Mouse (Mus musculus) layer of hippocampus, adult 9-10 months (tissue): ENCODE measurements at regions not wholly inside any gene's neighbourhood (a gene's known extent, or its start where the extent isn't known, plus 50 kb on each side); places are given as distances from the start of the nearest gene placed in this dataset.
A peak's percentile ranks its signal among the peaks of the same experiment; 100 is the strongest.

Experiments used
- DNase-seq: peaks from one replicate; pipeline ENCODE4 v3.0.0; 2022; ENCODE audit warnings: low spot score

DNA sequence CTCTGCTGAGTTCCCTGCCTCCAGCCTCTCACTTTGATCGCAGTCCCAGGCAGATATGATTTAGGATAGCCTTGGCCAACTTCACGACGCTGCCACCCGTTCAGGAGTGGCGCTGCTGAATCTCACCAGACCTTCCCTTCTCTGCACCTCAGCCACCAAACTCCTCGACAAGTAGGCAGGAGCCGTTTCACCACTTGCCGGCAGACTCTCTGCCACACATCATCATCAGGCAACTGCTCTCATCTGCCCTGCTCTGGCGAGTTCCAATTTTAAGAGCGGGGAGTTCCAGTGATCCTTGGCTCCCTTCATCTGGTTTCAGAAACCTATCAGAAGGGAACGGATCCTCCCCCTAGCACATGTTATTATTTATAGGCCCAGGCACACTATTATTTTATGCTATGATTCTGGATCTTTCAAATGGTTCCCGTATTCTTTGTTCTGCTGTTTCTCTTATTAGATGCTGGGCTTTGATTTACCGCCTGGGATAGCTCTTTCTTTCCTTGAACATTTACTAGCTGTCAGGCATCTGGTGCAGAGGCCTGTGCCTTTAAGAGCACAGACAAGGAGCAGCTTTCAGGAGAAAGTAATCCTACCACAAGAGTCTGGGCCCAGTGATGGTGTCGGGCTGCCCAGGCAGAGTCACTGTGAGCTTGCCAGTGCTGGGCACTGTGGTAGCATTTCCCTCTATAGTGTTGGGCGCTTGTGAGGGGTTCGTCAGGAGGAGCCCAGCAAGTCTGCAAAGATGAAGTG, 722.3 kb downstream of the Vrk1 start:
- no peak for DNase-seq

DNA sequence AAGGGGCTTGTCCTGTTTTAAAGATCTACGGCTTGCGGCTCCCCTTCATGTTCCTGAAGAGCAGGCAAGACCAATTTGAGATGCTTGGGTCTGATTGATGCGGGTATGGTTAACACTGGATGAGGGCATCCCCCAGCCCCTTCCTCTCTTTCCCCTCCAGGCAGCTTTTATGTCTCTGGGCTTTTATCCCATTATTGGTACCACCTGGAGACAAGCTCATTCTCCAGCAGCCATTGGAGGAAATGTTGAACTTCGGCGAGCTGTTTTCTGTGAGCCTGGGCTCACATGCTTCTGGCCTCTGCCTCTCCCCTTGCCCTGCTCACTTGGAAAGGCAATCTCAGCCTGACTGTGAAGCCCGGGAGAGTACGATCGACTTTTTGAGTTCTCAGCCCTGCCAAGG, 738.7 kb downstream of the Vrk1 start:
- DNase-seq = no peak

DNA sequence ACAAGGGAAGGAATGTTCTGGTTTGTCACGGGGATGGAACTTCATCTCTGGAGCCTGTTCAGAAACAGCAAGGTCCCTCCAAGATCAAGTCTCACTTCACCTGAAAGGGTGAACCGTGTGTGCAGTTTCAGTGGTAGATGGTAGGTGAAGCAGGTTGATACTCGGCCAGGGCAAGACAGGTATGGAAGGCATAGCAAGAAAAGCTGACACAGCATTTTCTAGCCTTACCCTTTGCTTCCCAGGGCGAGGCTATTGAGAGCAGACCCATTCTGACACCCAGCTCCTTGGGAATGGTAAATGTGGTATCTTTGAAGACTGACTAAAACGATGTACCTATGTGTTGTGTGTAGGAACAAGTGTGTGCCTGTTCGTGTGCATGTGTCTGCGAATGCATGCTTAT, 724.9 kb upstream of the 3110018I06Rik start:
- no peak for DNase-seq

DNA sequence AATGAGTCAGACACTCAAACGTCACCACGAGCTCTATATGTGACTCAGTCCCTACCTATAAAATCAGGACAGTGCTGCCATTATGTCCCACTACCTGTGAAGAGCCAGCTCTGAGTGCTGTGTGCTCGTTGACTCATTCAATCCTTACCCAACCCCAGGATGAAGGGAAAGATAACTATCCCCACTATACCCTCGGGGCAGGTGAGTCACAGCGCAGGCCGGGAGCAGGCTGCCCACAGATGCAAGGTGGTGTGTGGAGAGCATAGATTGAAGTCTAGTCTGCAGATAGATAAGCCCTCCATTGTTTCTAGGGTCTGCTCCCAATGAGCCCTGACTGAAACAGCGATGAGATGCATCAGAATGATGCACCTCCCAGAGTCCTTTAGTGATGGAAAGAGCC, 723.9 kb upstream of the 3110018I06Rik start:
- no peak for DNase-seq

DNA sequence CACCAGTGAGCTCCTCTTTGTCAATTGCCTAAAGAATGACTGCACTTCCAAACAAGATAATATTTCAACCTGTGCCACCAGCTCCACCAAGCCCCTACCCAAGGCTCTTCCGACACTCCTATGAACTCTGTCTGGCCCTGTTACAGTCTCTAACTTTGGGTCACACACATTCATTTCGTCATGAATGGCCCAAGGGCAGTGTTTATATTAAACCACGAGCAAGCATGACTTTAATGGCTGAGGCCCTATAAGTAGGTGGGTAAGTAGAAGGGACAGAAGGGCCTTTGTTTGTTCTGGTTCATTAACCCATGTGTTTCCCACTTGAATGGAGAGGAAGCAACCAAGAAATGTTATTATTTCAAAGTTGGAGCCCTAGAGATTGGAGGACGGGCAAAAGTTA, 714.9 kb upstream of the 3110018I06Rik start:
- DNase-seq = no peak

DNA sequence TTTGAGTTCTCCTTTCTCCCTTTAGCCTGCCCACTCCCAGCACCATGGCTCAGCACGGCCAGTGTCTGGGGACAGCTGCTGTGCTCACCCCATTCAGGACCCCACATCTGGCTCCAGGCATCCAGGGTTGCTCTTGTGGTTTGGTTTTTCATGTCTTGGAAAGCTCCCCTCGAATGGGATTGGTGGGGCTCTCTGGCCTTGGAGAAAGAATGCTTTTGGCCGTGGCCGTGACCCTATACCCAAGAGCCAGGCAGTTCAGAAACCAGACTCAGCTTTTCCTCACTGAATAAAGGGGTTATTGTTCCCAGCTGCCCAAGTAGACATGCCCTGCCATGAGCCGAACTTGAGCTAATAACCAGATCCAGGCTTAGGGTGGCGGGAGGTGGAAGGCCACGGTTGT, 691.8 kb upstream of the 3110018I06Rik start:
- no peak for DNase-seq

DNA sequence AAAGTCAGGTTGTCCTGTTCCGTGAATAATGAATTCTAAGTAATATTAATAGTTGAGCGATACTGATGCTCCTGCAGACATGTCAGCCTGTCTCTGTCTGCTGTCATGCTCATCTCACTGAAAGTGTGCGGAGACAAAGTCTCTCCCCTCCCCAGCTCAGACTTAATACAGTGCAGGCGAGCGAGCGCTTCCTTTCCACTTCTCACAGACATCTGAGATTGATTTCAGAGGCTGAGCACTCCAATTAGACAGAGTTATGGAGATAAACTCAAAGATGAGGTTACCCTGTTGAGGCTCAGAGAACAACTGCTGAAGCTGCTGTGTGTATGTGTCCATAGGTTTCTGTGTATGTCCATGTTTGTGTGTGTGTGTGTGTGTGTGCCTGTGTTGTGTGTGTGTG, 668.7 kb upstream of the 3110018I06Rik start:
- no peak for DNase-seq

DNA sequence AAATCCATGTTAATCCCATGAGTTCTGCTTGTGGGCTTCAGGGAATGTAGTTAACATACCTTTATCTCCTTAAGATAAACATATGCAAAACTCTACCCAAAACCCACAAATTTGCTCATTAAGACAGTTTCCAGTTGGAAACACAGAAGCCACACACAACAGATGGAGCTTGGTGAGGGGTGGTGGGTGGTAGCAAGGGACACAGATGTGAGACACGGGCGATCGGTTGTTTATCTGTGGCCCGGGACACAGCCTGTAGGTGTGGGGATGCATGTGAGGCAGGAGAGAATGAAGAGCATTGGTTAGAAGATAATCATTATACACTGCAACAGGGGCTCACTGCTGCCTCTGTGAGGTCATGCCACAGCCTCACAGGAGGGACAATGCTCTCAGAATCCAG, 666.1 kb upstream of the 3110018I06Rik start:
- peak; percentile 17 for DNase-seq

DNA sequence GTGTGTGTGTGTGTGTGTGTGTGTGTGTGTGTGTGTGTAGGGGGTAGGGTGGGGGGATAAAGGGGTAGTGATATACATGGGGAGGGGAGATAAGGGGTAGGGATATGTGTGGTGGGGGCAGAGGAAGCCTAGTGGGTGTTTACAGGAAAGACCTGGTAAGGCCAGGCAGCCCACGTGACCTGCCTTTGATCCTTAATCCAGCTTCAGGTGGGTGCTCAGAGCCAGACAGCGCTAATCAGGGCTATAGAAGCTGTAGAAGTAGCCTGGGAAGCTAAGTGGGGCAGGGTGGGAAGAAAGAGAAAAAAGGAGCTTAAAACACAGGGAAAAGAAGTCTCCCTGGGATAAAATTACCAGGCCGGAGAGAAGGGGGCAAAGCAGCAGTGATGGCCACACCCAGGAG, 659.9 kb upstream of the 3110018I06Rik start:
- no peak for DNase-seq

DNA sequence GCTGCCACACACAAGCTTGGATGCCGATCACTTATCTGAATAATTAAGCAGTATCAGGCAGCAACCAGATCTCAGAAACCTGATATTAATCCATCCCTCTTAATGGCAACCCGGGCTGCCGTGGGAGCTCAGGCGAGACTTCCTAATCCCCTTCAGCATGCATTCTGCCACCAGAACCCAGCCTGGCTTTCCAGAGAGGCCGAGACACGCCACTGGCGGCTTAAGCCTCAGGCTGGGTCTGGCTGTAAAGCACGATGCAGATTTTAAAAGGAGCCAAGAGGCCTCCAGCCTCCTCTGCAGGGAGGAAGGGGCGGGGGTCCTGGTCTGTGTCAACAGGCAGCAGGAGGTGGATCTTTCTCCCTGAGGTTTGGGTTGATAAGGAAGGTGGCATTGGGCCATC, 659.1 kb upstream of the 3110018I06Rik start:
- no peak for DNase-seq

DNA sequence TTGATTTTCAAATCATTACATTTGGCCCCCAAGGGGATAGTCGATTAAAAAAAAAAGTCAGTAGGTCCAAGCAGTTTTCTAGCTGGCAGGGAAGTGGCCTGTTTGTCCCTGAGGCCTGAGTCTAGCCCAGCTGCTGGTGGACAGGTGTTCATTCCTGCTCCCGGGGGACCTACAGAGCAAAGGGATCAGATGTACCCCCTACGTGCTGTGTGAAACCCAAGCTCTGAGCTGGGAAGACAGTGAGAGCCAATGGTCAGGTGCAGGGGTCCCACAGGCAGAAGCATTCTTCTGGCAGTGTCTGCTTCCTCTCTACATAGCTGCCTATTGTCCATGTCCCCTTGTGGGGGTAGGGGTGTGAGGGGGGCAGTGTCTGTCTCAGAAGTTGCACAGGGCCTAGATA, 653.2 kb upstream of the 3110018I06Rik start:
- no peak for DNase-seq

DNA sequence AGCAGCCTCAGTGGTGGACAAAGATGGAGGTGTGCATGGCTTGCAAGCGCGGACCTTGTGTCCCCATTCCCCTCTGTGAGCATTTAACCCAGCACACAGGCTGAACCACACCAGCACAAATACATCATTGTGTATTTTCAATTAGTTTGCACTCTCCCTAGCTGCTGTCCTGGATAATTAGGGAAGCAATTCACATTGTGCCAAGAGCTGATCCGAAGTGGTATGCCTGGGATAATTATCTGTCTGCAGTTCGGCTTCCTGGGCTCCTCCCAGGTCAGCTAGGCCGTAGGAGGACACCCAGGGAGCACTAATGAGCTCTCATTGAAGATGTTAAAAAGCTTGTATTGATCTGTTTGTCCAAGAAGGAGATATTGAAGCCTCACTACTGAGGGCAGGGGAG, 648.8 kb upstream of the 3110018I06Rik start:
- DNase-seq = no peak

DNA sequence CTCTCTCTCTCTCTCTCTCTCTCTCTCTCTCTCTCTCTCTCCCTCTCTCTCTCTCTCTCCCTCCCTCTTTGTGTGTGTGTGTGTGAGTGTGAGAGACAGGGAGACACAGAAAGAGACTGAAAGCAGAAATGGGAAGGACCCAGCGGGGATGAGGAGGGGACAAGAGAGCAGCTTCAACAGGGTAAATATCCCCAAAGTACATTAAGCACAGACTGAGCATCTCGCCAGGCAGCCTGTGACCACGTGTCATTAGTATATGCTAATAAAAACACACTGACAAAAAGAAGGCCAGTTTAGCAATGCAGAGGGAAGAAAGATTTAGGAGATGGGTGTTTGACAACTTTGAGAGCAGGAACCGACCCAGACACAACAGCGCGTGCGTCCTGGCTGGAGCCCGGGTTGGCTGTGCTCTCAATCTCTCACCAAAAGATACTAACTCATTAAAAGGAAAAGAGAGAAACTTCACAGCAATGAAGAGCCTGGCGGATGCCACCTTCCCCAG, 648.2 kb upstream of the 3110018I06Rik start:
- no peak for DNase-seq

DNA sequence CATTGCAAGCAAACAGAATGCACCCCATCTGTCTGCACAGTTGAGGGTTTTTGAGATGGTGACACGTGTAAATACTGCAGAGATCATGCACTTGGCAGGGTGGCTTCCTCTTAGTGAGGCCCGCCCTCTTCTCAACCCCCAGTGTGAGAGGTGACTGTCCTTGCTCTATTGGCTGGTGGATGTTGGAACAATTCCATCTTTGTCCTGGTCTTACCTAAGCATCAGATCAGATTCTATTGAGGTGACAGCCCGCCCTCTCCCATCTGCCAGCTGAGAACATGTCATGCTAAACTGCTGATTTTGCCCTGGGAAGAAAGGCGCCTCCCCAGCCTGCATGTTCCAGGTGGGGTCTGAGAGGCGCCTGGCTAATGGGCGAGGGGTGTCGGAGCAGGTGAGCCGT, 646.4 kb upstream of the 3110018I06Rik start:
- peak; percentile 24 for DNase-seq

DNA sequence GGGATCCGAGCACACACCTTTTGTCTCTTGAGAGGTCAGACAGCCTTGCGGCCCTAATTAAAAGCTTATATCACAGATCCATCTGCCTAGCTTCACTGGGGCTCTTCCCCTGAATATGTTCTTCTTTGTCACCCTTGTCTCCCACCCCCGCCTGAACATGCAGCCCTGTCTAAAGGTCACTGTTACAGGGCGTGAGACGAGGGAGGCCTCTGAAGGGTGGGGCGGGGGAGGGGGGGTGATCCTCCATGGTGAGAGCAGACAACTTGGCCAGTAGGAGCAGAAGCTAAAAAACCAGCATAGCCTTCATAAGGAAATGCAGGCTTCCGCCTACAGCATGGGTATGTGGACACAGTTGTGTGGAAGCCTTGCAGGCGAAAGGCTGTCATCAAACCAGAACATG, 646.0 kb upstream of the 3110018I06Rik start:
- no peak for DNase-seq

DNA sequence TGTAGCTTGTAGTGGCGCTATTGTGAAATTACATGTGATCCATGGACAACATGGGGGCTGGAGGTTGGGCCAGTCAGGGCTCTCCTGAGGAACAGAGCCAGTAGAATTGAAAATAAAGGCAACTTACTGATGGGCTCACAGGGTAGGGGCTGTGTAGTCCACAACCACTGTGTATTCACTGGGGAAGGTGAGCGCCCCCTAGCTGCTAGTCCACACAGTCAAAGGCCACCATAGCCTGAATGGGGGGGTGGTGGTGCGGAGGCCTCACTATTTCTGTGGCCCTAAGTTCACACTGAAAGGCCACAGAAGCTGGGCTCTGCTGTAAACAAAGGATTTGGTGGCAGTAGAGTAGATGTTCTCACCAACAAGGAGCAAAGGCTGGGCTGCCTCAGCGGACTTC, 636.8 kb upstream of the 3110018I06Rik start:
- no peak for DNase-seq

DNA sequence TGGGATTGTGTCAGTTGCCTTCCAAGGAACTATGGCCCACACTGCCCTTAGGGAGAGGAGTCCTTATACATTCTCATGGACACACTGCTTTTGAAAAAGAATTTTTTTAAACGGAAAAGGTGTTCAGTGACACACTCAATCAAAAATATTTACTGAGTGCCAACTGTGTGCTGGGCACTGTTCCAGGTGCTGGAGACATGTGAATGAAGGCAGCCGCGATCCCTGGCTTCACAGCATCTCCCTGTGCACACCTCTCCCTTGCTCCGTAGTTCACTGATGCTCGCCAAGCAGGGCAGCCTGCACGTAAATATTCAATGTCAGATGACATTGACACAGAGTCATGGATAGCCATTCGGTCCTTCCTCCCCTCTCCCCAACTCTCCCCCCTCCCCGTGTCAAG, 635.7 kb upstream of the 3110018I06Rik start:
- DNase-seq = no peak

DNA sequence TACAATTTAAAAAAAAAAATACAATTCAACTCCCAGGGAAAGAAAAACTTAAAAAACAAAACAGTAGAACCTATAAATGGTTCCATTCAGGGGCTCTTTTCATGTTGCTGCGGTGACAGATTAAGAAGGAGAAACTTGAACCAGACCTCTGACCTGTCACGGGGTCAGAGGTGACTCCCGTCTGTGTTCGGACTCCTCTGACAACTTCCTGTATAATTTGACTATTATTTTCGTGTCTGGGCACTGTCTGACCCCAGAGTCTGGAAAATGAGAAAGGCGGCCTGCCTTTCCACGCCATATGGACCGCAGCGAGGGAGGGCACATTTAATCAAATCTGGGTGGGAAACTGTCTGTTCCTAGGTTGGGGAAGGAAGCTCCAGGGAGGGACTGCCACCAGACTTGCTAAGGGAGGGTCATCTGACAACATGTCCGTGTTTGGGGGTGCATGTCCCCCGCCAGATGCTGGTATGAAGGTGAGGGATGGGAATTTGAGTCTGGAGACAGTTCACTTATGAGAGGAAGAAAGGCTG, 634.7 kb upstream of the 3110018I06Rik start:
- no peak for DNase-seq

DNA sequence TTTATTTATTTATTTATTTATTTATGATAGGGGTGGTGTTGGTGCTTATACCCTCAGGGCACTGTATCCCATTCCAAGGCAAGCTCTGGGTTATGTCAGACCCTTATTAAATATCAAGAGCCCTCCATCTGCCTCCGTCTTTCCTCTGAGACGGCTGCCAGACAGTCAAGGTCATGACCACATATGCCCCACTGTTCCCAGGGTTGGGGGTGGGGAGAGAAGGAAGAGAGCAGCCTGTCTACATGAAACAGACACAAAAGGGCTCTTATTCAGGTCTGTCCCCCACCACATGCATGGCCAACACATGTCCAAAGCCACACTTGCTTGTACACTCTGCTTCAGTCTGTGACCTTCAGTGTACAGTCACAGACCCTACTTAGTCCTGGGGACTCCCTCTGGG, 632.9 kb upstream of the 3110018I06Rik start:
- no peak for DNase-seq

DNA sequence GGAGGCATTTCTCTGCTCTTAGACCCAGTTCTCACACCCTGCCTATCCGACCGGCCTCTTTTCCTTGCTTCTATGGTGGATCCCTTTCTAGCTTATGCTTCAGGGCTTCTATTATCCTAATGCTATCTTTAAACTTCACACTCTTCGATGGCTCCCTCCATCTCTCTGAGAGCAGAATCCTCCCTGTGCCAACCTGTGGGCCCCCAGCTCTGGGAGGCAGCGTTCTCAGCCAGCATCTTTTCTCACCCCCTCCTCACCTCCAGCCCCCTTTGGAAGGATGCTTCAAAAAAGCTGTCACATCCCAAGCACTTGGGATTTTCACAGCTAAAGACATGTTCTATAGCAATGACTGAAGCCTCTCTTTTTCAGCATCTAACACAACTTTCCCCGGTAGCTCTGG, 626.8 kb upstream of the 3110018I06Rik start:
- no peak for DNase-seq

DNA sequence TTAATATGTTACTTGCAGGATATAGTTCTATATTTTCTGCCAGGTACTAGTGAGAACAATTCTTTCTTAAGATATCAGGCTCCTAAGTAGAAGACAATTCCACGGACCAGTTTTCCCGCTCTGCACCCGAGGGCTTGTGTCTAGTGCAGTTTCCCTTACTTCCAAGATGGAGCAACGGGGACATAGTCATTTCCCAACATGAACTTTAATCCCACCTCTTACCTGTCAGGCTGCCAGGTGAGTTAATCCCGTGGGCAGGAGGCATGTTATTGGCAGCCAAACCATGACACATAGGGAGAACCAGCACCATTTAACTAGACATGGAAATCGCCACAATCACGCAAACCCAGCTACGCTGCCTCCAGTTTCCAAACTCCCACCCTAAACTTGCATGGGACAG, 624.4 kb upstream of the 3110018I06Rik start:
- no peak for DNase-seq

DNA sequence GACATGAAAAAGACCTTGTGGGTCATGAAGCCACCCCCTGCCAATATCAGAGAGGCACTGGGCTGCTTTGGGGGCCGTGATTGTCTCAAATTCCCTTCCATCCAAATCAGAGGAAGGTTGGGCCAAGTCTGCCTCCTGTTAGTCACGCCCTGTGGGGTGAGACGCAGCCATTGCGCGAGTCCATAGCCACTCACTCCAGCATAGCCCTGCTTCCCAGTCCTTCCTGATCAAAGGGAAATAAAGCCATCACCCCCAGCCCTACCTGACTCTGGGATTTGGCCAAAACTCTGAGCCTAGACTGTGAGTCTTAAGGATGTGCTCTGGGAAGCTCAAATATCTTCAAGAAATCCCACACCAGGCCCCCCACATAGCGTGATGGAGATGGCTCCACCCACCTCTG, 620.4 kb upstream of the 3110018I06Rik start:
- DNase-seq = no peak

DNA sequence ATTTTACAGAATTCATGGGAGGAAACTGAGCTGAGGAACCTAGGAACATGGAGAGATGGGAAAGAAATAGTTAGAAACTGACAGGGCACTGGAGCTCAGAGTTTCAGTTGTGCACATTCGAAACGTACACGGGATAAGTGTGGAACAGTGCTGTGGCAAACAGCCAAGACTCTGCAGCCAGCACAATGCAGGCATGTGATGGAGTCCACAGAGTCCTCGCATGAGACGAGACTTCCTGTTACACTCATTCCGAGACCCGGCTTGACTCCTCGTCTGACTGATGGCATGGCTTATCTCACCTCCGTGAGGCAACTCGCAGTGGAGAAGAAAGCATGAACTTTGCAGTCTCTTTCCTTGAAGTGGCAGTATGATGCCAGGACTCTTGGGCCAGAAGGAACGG, 617.0 kb upstream of the 3110018I06Rik start:
- DNase-seq = no peak
